Mouse (Mus musculus) lung, postnatal 0 days (tissue): Measurements from ENCODE around the gene Tfcp2.

Experiments
- CTCF ChIP-seq: IDR thresholded peaks from 2 replicates; pipeline ENCODE4 v1.5.1; 2016; ENCODE audit warnings: antibody characterized with exemption, mild to moderate bottlenecking
- EP300 ChIP-seq: IDR thresholded peaks from 2 replicates; pipeline ENCODE4 v1.6.1; 2016; ENCODE audit warnings: antibody characterized with exemption, mild to moderate bottlenecking, control low read depth

GRCm38 (mm10) chr15:100598287-100598882 is 46.6 kb upstream of the Tfcp2 start:
- no peak for TF ChIP-seq CTCF
- TF ChIP-seq EP300 = no peak
